Mouse (Mus musculus): Measurements from ENCODE around the gene Lrmda. TPM values are rescaled to one million over a fixed set of nuclear protein-coding genes. Genes with fewer than 3 reads are reported as not detected.

Gene Lrmda
- polyA plus RNA-seq, 1 experiment from 2014 or later, result 1.8 TPM

GRCm38 (mm10) chr14:22923251-22923650 is 903.7 kb downstream of the Lrmda start:
- Histone ChIP-seq H3K36me3 (ENCODE audit: control insufficient read depth, insufficient read depth) (no peaks in the 10 kb centered on the region), H3K4me2 (replicated peaks; ENCODE audit: low read depth) (no peak overlapping the region), H3K4me3 (ENCODE audit: low read depth, low read length) (no peak overlapping the region), H3K27ac (ENCODE audit: low read depth, low read length) (no peak overlapping the region), H3K9me3 (ENCODE audit: control insufficient read depth) (no peaks in the 10 kb centered on the region), H3K27me3 (replicated peaks; ENCODE audit: control insufficient read depth, insufficient read depth, low read length) (no peaks in the 10 kb centered on the region), H3K4me1 (replicated peaks; ENCODE audit: control insufficient read depth, insufficient read depth, low read length) (no peaks in the 10 kb centered on the region), H3K9ac (ENCODE audit: low read depth, low read length) (no peak overlapping the region)
- 59% methylated on average over 1 of the region's 2 CpGs for WGBS
- no peak for TF ChIP-seq CTCF (IDR thresholded peaks at IDR 0.05; ENCODE audit: low read depth)
- ATAC-seq, result no peak

- no peak for ATAC-seq
- WGBS, result 94% methylated on average over 2 of the region's 2 CpGs
- TF ChIP-seq CTCF (IDR thresholded peaks at IDR 0.05; ENCODE audit: low read depth), result no peak
Observed at GRCm38 (mm10) chr14:22928263-22928662, 908.8 kb downstream of the Lrmda start.

GRCm38 (mm10) chr14:22928683-22929082 is 909.2 kb downstream of the Lrmda start:
- Histone ChIP-seq H3K9ac (ENCODE audit: low read depth, low read length) (no peak overlapping the region), H3K9me3 (ENCODE audit: control insufficient read depth) (no peaks in the 10 kb centered on the region), H3K4me3 (ENCODE audit: low read depth, low read length) (no peak overlapping the region), H3K27ac (ENCODE audit: low read depth, low read length) (no peak overlapping the region), H3K27me3 (replicated peaks; ENCODE audit: control insufficient read depth, insufficient read depth, low read length) (no peaks in the 10 kb centered on the region), H3K4me1 (replicated peaks; ENCODE audit: control insufficient read depth, insufficient read depth, low read length) (0 out of 2 replicates have a peak, but pooled peaks cover 2% of the 10 kb centered on the region), H3K4me2 (replicated peaks; ENCODE audit: low read depth) (no peak overlapping the region), H3K36me3 (ENCODE audit: control insufficient read depth, insufficient read depth) (no peaks in the 10 kb centered on the region)
- ATAC-seq, result no peak
- TF ChIP-seq CTCF (IDR thresholded peaks at IDR 0.05; ENCODE audit: low read depth), result no peak
- 99% methylated on average over 1 of the region's 1 CpGs for WGBS

More at GRCm38 (mm10) chr14:22928263-22928662, 908.8 kb downstream of the Lrmda start:
- no peaks in the 10 kb centered on the region for H3K36me3 ChIP-seq (ENCODE audit: control insufficient read depth, insufficient read depth)
- H3K4me2 ChIP-seq (replicated peaks; ENCODE audit: low read depth), result no peak overlapping the region
- no peak overlapping the region for H3K27ac ChIP-seq (ENCODE audit: low read depth, low read length)
- no peak overlapping the region for H3K4me3 ChIP-seq (ENCODE audit: low read depth, low read length)
- no peaks in the 10 kb centered on the region for H3K27me3 ChIP-seq (replicated peaks; ENCODE audit: control insufficient read depth, insufficient read depth, low read length)
- H3K9me3 ChIP-seq (ENCODE audit: control insufficient read depth), result no peaks in the 10 kb centered on the region
- H3K9ac ChIP-seq (ENCODE audit: low read depth, low read length), result no peak overlapping the region
- H3K4me1 ChIP-seq (replicated peaks; ENCODE audit: control insufficient read depth, insufficient read depth, low read length), result 0 out of 2 replicates have a peak, but pooled peaks cover 2% of the 10 kb centered on the region

GRCm38 (mm10) chr14:22929585-22929984 is 910.1 kb downstream of the Lrmda start:
- no peaks in the 10 kb centered on the region for H3K9me3 ChIP-seq (ENCODE audit: control insufficient read depth)
- H3K36me3 ChIP-seq (ENCODE audit: control insufficient read depth, insufficient read depth), result no peaks in the 10 kb centered on the region
- H3K27ac ChIP-seq (ENCODE audit: low read depth, low read length), result no peak overlapping the region
- H3K9ac ChIP-seq (ENCODE audit: low read depth, low read length), result no peak overlapping the region
- no peak overlapping the region for H3K4me2 ChIP-seq (replicated peaks; ENCODE audit: low read depth)
- H3K4me1 ChIP-seq (replicated peaks; ENCODE audit: control insufficient read depth, insufficient read depth, low read length), result 0 out of 2 replicates have a peak, but pooled peaks cover 2% of the 10 kb centered on the region
- H3K27me3 ChIP-seq (replicated peaks; ENCODE audit: control insufficient read depth, insufficient read depth, low read length), result no peaks in the 10 kb centered on the region
- ATAC-seq, result no peak
- H3K4me3 ChIP-seq (ENCODE audit: low read depth, low read length), result no peak overlapping the region
- 79% methylated on average over 2 of the region's 2 CpGs for WGBS
- no peak for TF ChIP-seq CTCF (IDR thresholded peaks at IDR 0.05; ENCODE audit: low read depth)

GRCm38 (mm10) chr14:22930488-22931046 is 911.1 kb downstream of the Lrmda start:
- no peak for ATAC-seq
- H3K36me3 ChIP-seq (ENCODE audit: control insufficient read depth, insufficient read depth), result no peaks in the 10 kb centered on the region
- WGBS, result 69% methylated on average over 9 of the region's 9 CpGs

GRCm38 (mm10) chr14:22931114-22931822 is 911.8 kb downstream of the Lrmda start:
- H3K4me1 ChIP-seq (replicated peaks; ENCODE audit: control insufficient read depth, insufficient read depth, low read length), result 0 out of 2 replicates have a peak, but pooled peaks cover 2% of the 10 kb centered on the region
- no peak overlapping the region for H3K4me3 ChIP-seq (ENCODE audit: low read depth, low read length)
- no peak overlapping the region for H3K4me2 ChIP-seq (replicated peaks; ENCODE audit: low read depth)
- peak; percentile 23 for TF ChIP-seq CTCF (IDR thresholded peaks at IDR 0.05; ENCODE audit: low read depth)
- no peaks in the 10 kb centered on the region for H3K27me3 ChIP-seq (replicated peaks; ENCODE audit: control insufficient read depth, insufficient read depth, low read length)
- no peaks in the 10 kb centered on the region for H3K9me3 ChIP-seq (ENCODE audit: control insufficient read depth)
- no peaks in the 10 kb centered on the region for H3K36me3 ChIP-seq (ENCODE audit: control insufficient read depth, insufficient read depth)
- 57% methylated on average over 4 of the region's 4 CpGs for WGBS
- no peak overlapping the region for H3K9ac ChIP-seq (ENCODE audit: low read depth, low read length)
- ATAC-seq, result no peak
- H3K27ac ChIP-seq (ENCODE audit: low read depth, low read length), result no peak overlapping the region

More at GRCm38 (mm10) chr14:22930488-22931046, 911.1 kb downstream of the Lrmda start:
- no peak for TF ChIP-seq CTCF (IDR thresholded peaks at IDR 0.05; ENCODE audit: low read depth)
- Histone ChIP-seq H3K27ac (ENCODE audit: low read depth, low read length) (no peak overlapping the region), H3K4me3 (ENCODE audit: low read depth, low read length) (no peak overlapping the region), H3K9ac (ENCODE audit: low read depth, low read length) (no peak overlapping the region), H3K27me3 (replicated peaks; ENCODE audit: control insufficient read depth, insufficient read depth, low read length) (no peaks in the 10 kb centered on the region), H3K4me1 (replicated peaks; ENCODE audit: control insufficient read depth, insufficient read depth, low read length) (0 out of 2 replicates have a peak, but pooled peaks cover 2% of the 10 kb centered on the region), H3K4me2 (replicated peaks; ENCODE audit: low read depth) (no peak overlapping the region), H3K9me3 (ENCODE audit: control insufficient read depth) (no peaks in the 10 kb centered on the region)

Data from intestine, postnatal 0 days (tissue).